Mouse (Mus musculus) kidney, adult 9 months (tissue): ENCODE data around the gene Slc25a29.

ENCODE experiments used
- DNase-seq: peaks from one replicate; pipeline ENCODE4 v3.0.0; 2022

Gene Slc25a29

GRCm38 (mm10) chr12:108794078-108794711 lies 41.5 kb downstream of the Slc25a29 start:
- peak; percentile 78 for DNase-seq

- peak; percentile 35 for DNase-seq
Measured at GRCm38 (mm10) chr12:108793453-108793941, 42.2 kb downstream of the Slc25a29 start.

DNA sequence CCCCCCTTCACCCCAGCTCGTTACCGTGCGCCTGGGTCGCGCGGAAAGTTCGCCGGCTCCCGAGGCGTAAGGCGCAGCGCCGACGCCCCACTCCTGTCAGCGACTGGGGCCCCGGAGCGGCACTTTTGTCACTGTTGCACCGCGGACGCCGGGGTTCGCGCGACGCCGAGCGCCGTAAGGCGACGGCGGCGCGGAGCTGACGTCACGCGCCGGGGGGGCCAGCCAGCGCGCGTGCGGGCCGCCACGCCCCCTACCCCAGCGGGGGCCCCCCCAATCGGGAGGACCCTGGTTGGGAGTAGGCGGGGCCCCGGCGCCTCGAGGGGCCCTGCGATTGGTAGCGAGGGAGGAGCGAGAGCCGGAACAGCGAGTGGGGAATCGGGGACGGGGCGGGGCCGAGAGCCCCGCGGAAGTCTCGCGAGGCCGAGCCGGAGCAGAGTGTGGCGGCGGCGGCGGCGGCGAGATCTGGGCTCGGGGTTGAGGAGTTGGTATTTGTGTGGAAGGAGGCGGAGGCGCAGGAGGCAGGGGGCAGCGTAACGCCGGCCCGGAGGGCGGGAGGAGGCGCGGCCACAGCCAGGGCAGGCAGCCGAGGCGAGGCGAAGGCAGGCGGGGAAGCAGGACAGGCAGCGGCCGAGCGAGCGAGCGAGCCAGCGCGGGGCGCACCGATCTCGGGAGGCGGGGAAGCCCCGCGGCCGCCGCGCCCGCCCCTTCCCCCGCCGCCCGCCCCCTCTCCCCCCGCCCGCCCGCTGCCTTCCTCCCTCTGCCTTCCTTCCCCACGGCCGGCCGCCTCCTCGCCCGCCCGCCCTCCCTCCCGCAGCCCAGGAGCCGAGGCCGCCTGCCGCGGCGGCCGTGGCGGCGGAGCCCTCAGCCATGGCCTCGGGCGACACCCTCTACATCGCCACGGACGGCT lies 42.9 kb downstream of the Slc25a29 start, which contains the start of gene Yy1:
Yy1 (plus strand) TSS at position 428 of the 907 bp plus-strand sequence.
- DNase-seq: peak; percentile 98

GRCm38 (mm10) chr12:108792152-108792545 lies 43.5 kb downstream of the Slc25a29 start:
- DNase-seq: peak; percentile 83

DNA sequence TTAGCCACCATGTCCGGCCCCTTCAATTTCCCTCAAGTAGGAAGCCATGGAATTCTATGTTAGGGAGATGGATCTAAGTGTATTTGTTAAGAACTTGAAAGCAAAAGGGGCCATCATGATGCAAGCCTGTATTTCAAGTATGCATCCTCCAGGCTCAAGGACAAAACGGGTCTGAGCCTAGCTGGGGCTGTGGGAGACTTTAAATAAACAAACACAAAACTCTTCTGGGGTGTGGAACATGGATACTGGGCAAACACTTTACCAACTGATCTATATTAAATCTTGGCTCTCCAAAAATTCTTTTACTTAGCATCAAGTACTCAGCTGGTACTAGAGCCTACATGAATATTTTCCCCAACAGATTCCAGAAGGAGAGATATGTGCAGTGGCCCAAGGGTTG lies 48.4 kb downstream of the Slc25a29 start:
- no peak for DNase-seq

GRCm38 (mm10) chr12:108785161-108785560 lies 50.5 kb downstream of the Slc25a29 start:
- no peak for DNase-seq

- DNase-seq: no peak
Measured at GRCm38 (mm10) chr12:108780108-108780877, 55.4 kb downstream of the Slc25a29 start.
